Mouse (Mus musculus): ENCODE data around the gene Pds5a. TPM values are rescaled to one million over a fixed set of nuclear protein-coding genes. Genes with fewer than 3 reads are reported as not detected.
A peak's percentile ranks its signal among the peaks of the same experiment; 100 is the strongest.
"Not testable (repeated sequence)": the region's sequence is repeated elsewhere in the genome, so short reads cannot be mapped to it uniquely, and the experiment has no call there.

The Pds5a gene
- polyA plus RNA-seq (2016; fragmentation: Nextera tagmentation; extraction: Ambion mirVana), result 90.8 and 102 TPM in 2 replicates

- H3K36me3 ChIP-seq, result peaks cover 28% of the 10 kb centered on the region
- 6% methylated on average over 137 of the region's 140 CpGs for WGBS
- peak; percentile 92 for DNase-seq (ENCODE audit: low spot score)
- H3K4me1 ChIP-seq, result peaks cover 12% of the 10 kb centered on the region
- H3K9me3 ChIP-seq (replicated peaks), result no peaks in the 10 kb centered on the region
- H3K27ac ChIP-seq, result peak within 1 kb of the TSS; percentile 99
- H3K4me3 ChIP-seq, result peak within 1 kb of the TSS; percentile 85
- H3K27me3 ChIP-seq (ENCODE audit: low read depth, poor library complexity, severe bottlenecking), result no peaks in the 10 kb centered on the region
Observed at GRCm38 (mm10) chr5:65697836-65698758, at the start of gene Pds5a. TSS of gene Pds5a (minus strand) at chr5:65698273.

- Histone ChIP-seq H3K27ac (no peak overlapping the region), H3K36me3 (no peaks in the 10 kb centered on the region), H3K4me1 (peaks cover 8% of the 10 kb centered on the region), H3K4me3 (no peak overlapping the region), H3K27me3 (ENCODE audit: low read depth, poor library complexity, severe bottlenecking) (no peaks in the 10 kb centered on the region), H3K9me3 (replicated peaks) (no peaks in the 10 kb centered on the region)
- no peak for DNase-seq (ENCODE audit: low spot score)
- 52% methylated on average over 5 of the region's 5 CpGs for whole genome bisulfite sequencing
Observed at GRCm38 (mm10) chr5:65746908-65747307, 48.8 kb upstream of the Pds5a start.

GRCm38 (mm10) chr5:65739366-65739765 is 41.3 kb upstream of the Pds5a start:
- Histone ChIP-seq H3K4me1 (no peaks in the 10 kb centered on the region), H3K27ac (no peak overlapping the region), H3K4me3 (no peak overlapping the region), H3K36me3 (no peaks in the 10 kb centered on the region), H3K27me3 (ENCODE audit: low read depth, poor library complexity, severe bottlenecking) (no peaks in the 10 kb centered on the region), H3K9me3 (replicated peaks) (no peaks in the 10 kb centered on the region)
- WGBS, result 94% methylated on average over 3 of the region's 3 CpGs
- DNase-seq (ENCODE audit: low spot score), result no peak

- Histone ChIP-seq H3K27ac (no peak overlapping the region), H3K27me3 (ENCODE audit: low read depth, poor library complexity, severe bottlenecking) (no peaks in the 10 kb centered on the region), H3K4me1 (no peaks in the 10 kb centered on the region), H3K9me3 (replicated peaks) (no peaks in the 10 kb centered on the region), H3K4me3 (no peak overlapping the region), H3K36me3 (no peaks in the 10 kb centered on the region)
- no peak for DNase-seq (ENCODE audit: low spot score)
- 91% methylated on average over 2 of the region's 2 CpGs for WGBS
Observed at GRCm38 (mm10) chr5:65735601-65736000, 37.5 kb upstream of the Pds5a start.

- no peak for DNase-seq (ENCODE audit: low spot score)
- Histone ChIP-seq H3K27me3 (ENCODE audit: low read depth, poor library complexity, severe bottlenecking) (no peaks in the 10 kb centered on the region), H3K9me3 (replicated peaks) (no peaks in the 10 kb centered on the region), H3K4me3 (no peak overlapping the region), H3K27ac (peak overlapping the region; percentile 53; the same call in 1 of the 2 replicates), H3K4me1 (no peaks in the 10 kb centered on the region), H3K36me3 (no peaks in the 10 kb centered on the region)
- WGBS, result 77% methylated on average over 9 of the region's 9 CpGs
Observed at GRCm38 (mm10) chr5:65731173-65732007, 33.3 kb upstream of the Pds5a start.

GRCm38 (mm10) chr5:65724311-65725054 is 26.4 kb upstream of the Pds5a start:
- peak overlapping the region; percentile 50 for H3K4me3 ChIP-seq
- H3K9me3 ChIP-seq (replicated peaks), result no peaks in the 10 kb centered on the region
- peaks cover 20% of the 10 kb centered on the region for H3K4me1 ChIP-seq
- no peaks in the 10 kb centered on the region for H3K27me3 ChIP-seq (ENCODE audit: low read depth, poor library complexity, severe bottlenecking)
- 1% methylated on average over 23 of the region's 23 CpGs for WGBS
- no peaks in the 10 kb centered on the region for H3K36me3 ChIP-seq
- peak overlapping the region; percentile 90 for H3K27ac ChIP-seq
- peak; percentile 75 for DNase-seq (ENCODE audit: low spot score)

GRCm38 (mm10) chr5:65718368-65718767 is 20.3 kb upstream of the Pds5a start:
- Histone ChIP-seq H3K27ac (no peak overlapping the region), H3K9me3 (replicated peaks) (no peaks in the 10 kb centered on the region), H3K27me3 (ENCODE audit: low read depth, poor library complexity, severe bottlenecking) (no peaks in the 10 kb centered on the region), H3K4me1 (no peaks in the 10 kb centered on the region), H3K36me3 (no peaks in the 10 kb centered on the region), H3K4me3 (no peak overlapping the region)
- 30% methylated on average over 3 of the region's 3 CpGs for WGBS
- DNase-seq (ENCODE audit: low spot score), result no peak

- not testable (repeated sequence) for H3K4me1 ChIP-seq; H3K27ac ChIP-seq; H3K9me3 ChIP-seq (replicated peaks); DNase-seq (ENCODE audit: low spot score); H3K4me3 ChIP-seq; H3K36me3 ChIP-seq; H3K27me3 ChIP-seq (ENCODE audit: low read depth, poor library complexity, severe bottlenecking)
- WGBS, result 91% methylated on average over 8 of the region's 8 CpGs
Observed at GRCm38 (mm10) chr5:65717903-65718211, 19.8 kb upstream of the Pds5a start.

GRCm38 (mm10) chr5:65717063-65717902 is 19.2 kb upstream of the Pds5a start:
- Histone ChIP-seq H3K27ac (no peak overlapping the region; the same call in 1 of the 2 replicates), H3K4me3 (no peak overlapping the region), H3K9me3 (replicated peaks) (no peaks in the 10 kb centered on the region), H3K27me3 (ENCODE audit: low read depth, poor library complexity, severe bottlenecking) (no peaks in the 10 kb centered on the region), H3K36me3 (no peaks in the 10 kb centered on the region), H3K4me1 (no peaks in the 10 kb centered on the region)
- DNase-seq (ENCODE audit: low spot score), result no peak
- 87% methylated on average over 18 of the region's 18 CpGs for WGBS

GRCm38 (mm10) chr5:65715084-65715483 is 17.0 kb upstream of the Pds5a start:
- Histone ChIP-seq H3K36me3 (no peaks in the 10 kb centered on the region), H3K9me3 (replicated peaks) (no peaks in the 10 kb centered on the region), H3K27ac (no peak overlapping the region), H3K4me1 (no peaks in the 10 kb centered on the region), H3K27me3 (ENCODE audit: low read depth, poor library complexity, severe bottlenecking) (no peaks in the 10 kb centered on the region), H3K4me3 (no peak overlapping the region)
- WGBS, result 91% methylated on average over 6 of the region's 6 CpGs
- DNase-seq (ENCODE audit: low spot score), result no peak

- 95% methylated on average over 1 of the region's 1 CpGs for WGBS
- no peak overlapping the region for H3K4me3 ChIP-seq
- no peak overlapping the region for H3K27ac ChIP-seq
- H3K36me3 ChIP-seq, result no peaks in the 10 kb centered on the region
- H3K4me1 ChIP-seq, result no peaks in the 10 kb centered on the region
- no peak for DNase-seq (ENCODE audit: low spot score)
- no peaks in the 10 kb centered on the region for H3K9me3 ChIP-seq (replicated peaks)
- H3K27me3 ChIP-seq (ENCODE audit: low read depth, poor library complexity, severe bottlenecking), result no peaks in the 10 kb centered on the region
Observed at GRCm38 (mm10) chr5:65711463-65711862, 13.4 kb upstream of the Pds5a start.

- H3K27ac ChIP-seq, result no peak overlapping the region
- H3K9me3 ChIP-seq (replicated peaks), result no peaks in the 10 kb centered on the region
- WGBS, result 68% methylated on average over 8 of the region's 8 CpGs
- no peaks in the 10 kb centered on the region for H3K4me1 ChIP-seq
- no peaks in the 10 kb centered on the region for H3K36me3 ChIP-seq
- no peak overlapping the region for H3K4me3 ChIP-seq
- DNase-seq (ENCODE audit: low spot score), result no peak
- no peaks in the 10 kb centered on the region for H3K27me3 ChIP-seq (ENCODE audit: low read depth, poor library complexity, severe bottlenecking)
Observed at GRCm38 (mm10) chr5:65710267-65710666, 12.2 kb upstream of the Pds5a start.
